Comparison of ENCODE assay signal across 13 mouse cellular contexts in genomic region chr3:80478676-80479075, GRCm38 (mm10).
"Had no signal": no experiment of that assay in that cellular context is flagged by ENCODE, and none has a peak within 500 bp of the region (broad histone marks: within the 10 kb centered on the region; RNA-seq: fewer than 3 reads in every experiment).

No protein-coding gene starts in this region.

- H3K4me3 ChIP-seq: liver, embryonic 13.5 days; midbrain, embryonic 12.5 days; myocyte; neural tube, embryonic 13.5 days had no signal

- H3K4me2 ChIP-seq: liver, embryonic 13.5 days; midbrain, embryonic 12.5 days; neural tube, embryonic 13.5 days had no signal

- H3K9ac ChIP-seq: liver, embryonic 13.5 days; midbrain, embryonic 12.5 days; neural tube, embryonic 13.5 days had no signal

- H3K4me1 ChIP-seq: liver, embryonic 13.5 days; midbrain, embryonic 12.5 days; neural tube, embryonic 13.5 days had no signal

- H3K36me3 ChIP-seq: liver, embryonic 13.5 days; midbrain, embryonic 12.5 days; neural tube, embryonic 13.5 days had no signal

- ATAC-seq: midbrain, embryonic 16.5 days had no signal

- DNase-seq: kidney, postnatal 10 days; kidney, postnatal 36 days; liver, embryonic 13.5 days; lung, adult 2 months; retina, postnatal 1 day; thymus, adult 2 months; thymus, postnatal 14 days; thymus, postnatal 4 days had no signal

- H3K27ac ChIP-seq: liver, embryonic 13.5 days; macrophage; midbrain, embryonic 12.5 days; neural tube, embryonic 13.5 days had no signal

- H3K27me3 ChIP-seq: liver, embryonic 13.5 days; midbrain, embryonic 12.5 days; neural tube, embryonic 13.5 days had no signal

- H3K9me3 ChIP-seq: liver, embryonic 13.5 days; midbrain, embryonic 12.5 days; neural tube, embryonic 13.5 days had no signal
